Mouse (Mus musculus) adrenal gland, postnatal 36 days (tissue): ENCODE results near the gene Rptor. TPM values are rescaled to one million over a fixed set of nuclear protein-coding genes. Genes with fewer than 3 reads are reported as not detected.

Experiments
- DNase-seq, 2 experiments: peaks; one replicate each; pipeline ENCODE4 v3.0.0; 2021; ENCODE audit warnings: mixed read lengths in 1 of 2
- total RNA-seq, 2 experiments: library from RNA; stranded (reverse); gene quantifications; 2 replicates each; pipeline ENCODE4 v1.2.3; 2021

Rptor gene
- total RNA-seq, 2 experiments from 2014 or later: 50.0 to 51.9 TPM

DNA sequence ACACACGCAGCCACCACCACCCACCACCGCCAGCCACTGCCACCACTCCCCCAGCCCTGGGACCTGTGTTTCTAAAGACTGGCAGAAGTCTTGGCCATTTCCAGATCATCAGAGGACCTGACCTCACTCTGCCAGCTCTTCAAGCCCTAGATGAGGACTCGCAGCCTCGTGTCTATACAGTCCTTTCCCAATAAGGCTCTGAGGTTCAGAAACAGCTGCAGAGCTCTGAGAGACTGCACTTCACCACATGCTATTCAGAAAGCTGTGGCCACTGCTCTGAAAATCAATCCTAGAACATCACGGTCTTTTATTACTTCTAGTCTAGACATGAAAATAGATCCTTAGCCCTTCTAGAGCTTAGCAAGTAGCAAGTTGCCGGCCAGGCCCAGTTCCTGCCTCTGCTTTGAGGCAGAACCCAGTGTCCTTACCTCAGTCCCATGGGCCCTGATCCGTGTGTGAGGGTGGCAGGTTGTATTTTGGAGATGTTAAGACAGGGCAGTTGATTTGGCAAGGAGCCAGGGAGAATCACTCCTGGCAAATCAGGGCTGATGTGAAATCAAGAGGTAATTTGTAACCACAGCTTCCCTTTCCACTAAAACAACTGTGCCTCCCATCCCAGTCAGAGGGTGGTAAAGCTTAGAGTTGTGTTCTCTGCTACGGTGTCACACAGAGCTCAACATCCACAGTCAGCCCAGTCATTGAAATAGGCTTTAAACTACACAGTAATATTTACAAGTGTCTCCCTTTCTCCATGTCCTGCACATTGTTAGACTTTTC, 260.0 kb downstream of the Rptor start:
- no peak for DNase-seq

DNA sequence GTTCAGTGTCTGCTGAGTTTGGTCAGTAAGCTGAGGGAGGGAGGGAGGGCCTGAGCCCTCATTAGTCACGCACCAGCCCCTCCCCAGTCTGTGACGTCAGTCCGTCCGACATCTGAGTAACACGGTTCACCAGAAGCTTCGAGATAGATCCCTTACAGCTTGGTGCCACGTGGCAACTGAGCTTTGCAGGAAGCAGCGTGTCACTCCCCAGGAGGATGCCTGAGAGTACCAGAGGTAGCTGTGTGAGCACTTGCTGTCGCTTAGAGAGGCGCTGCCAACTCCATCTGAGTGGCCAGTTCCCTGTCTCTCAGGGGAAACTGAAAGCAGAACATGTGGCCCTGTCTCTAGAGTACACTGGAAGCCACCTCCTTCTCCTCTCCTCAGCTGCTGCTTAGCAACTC, 260.7 kb downstream of the Rptor start:
- DNase-seq: peak; percentile 62 to 72

DNA sequence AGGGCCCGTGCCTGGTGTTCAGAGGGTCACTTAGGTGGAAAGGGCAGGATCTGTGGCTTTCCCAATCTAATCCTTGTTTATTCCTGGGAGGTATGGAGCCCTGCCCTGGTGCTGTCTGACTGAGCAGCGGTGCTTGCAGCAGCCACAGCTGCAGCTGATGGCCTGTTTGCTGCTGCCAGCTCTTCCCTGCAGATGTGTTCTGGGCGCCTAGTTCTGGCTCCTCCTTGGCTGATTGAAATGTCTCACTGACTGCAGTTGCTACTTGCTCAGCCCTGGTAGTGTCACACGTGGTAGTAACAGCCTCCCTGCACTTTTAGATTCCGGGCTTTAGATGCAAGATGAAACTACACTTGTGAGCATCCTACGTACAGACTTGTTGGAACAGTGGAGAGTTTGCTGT, 264.1 kb downstream of the Rptor start:
- DNase-seq: no peak

DNA sequence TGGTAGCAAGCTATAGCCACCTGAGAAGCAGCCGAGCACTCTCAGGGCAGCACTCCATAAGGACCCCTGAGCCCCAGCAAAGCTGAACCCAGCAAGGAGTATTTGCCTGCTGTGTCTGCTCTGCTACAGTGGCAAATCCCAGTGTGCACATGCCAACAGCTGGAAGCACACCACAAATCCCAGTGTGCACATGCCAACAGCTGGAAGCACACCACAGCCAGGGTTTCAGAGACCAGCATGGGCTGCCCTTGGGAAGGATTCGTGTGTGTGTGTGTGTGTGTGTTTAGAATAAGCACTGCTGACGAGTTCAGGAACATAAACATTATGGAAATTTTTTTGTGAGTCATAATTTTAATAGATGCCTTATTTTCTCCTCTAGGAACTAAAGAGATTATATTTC, 265.4 kb downstream of the Rptor start:
- no peak for DNase-seq

DNA sequence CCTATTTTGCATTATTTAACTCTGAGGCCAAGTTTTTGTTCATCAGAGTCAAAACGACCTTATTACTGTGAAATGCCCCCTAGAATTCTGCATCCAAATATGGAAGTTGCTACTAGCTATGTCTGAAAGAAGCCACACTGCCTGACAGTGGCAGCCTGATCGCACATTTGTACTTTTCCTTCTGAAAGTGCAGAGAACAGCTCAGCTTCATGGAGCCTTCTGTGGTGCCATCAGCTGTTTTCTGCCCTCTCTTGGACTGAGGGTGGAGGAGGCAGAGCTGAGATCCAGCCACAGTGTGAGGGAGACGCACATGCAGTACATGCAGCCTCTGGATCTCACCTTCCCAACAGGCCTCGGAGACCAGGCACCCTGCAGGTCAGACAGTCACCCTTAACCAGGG, 265.9 kb downstream of the Rptor start:
- no peak for DNase-seq

DNA sequence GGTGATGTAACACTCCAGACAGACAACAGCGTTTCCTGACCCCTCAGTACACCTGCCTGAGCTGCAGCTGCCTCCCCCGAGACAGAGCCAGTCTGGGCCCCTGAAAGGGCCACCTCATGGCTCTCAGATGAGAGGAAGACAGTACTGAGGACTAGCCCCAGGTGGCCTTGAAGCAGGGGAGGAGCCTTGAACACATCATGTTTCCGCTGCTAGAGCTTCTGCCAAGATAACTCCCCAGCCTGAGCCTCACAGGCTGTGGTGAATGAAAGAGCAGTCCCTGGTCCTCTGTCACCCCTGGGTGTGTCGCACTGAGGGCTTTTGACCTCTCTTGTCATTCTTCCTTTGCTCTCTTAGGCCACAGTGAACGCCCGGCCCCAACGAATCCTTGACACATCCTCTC, 268.4 kb downstream of the Rptor start:
- peak; percentile 46 to 47 for DNase-seq

DNA sequence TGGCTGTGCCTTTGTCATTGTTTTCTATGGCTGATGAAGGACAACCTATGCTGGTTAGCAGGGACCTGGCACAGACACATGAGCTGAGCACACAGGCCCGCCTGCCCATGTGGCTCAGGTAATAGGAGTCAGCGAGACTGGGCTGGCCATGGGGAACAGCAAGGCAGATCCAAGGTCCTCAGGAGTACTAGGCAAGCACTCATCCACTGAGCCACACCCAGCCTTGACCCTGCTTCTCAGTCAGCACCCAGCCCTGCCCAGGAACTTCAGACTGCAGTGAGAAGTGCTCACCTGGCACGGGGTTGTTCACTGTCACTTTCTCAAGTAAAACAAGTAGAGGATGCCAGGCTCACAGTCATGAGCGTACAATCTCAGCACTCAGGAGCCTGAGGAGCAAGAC, 270.9 kb downstream of the Rptor start:
- DNase-seq: no peak

DNA sequence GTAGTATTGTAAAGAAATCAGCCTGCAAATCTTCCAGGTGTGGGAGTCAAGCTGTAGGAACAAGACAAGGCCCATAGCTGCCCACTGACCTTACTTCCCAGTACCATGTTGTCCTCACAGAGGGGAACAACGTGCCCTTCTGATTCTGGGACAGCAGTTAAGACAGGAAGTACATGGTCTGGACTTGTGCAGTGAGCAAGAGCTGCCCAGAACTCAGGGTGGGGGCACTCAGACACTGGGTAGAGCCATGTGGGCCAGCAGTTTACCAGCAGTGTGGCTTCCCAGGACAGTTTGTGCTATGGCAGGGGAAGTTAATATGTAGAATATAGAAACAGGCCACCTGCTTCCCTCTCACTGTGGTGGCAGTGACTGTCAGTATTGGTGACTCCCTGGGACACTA, 272.1 kb downstream of the Rptor start:
- DNase-seq: no peak

DNA sequence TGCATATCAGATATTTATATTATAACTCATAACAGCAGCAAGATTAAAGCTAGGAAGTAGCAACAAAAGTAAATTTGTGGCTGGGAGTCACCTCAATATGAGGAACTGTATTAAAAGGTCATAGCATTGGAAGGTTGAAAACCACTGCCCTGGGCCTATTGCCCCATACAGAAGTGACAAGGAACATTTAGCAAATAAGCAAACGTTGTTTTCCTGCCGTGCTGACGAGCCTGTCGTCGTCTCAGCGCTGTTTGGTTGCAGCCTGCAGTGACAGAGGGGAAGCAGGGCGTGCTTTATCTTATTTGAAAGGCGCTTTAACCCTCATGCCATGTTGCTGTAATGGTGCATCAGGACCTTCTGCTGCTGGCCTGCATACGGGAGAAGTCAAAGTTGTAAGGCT, 273.0 kb downstream of the Rptor start:
- no peak for DNase-seq

DNA sequence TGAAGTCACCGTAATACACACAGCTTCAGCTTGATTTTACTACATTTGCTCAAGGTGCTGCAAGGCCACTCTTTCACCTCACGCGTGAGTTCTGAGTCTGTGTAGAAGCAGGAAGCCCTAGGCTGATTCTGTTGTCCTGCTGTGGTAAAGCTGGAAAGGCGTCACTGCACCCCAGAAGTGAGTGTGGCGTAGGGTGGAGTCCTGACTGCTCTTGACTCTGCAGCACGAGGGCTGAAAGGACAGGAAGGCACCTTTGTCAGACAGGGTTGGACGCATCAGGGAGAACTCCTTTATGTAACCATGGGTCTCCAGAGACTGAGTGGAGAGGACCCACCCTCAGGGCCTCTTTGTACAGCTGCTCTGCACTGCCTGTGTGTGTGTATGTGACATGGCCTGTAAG, 274.4 kb downstream of the Rptor start:
- DNase-seq: no peak

DNA sequence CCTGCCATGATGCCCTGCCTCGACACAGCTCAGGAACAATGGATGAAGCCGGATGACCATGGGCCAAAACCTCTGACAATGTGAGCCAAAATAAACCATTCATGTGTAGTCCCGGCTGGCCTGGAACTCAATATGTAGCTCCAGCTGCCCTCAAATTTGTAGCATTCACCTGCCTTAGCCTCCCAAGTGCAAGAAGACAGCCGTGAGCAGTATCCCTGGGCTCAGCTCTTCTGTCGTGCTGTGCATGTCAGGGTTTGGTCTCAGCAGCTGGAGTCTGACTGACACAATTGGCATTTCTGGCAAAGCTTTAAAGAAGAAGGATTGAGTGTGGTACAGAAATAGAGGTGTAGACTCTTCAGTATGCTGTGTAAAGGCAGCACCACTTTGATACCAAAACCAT, 276.9 kb downstream of the Rptor start:
- no peak for DNase-seq

DNA sequence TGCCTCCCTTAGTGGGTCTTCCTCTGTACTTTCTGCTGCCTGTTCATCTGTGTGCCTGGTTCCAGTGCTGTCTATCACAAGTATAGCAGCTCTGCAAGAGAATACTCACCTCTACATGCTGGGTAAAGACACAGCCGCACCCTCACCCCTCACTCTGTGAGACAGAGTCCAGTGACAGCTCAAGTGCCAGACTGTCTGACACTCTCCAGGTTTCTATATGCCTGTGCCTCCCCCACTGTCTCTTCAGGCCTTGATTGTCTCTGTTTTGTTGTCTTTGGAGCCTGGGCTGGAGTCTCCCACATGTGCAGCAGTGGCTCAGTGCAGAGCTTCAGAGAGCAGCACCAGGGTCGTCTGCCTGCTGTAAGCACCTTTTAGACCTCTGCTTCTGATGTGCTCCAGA, 280.9 kb downstream of the Rptor start:
- no peak for DNase-seq

DNA sequence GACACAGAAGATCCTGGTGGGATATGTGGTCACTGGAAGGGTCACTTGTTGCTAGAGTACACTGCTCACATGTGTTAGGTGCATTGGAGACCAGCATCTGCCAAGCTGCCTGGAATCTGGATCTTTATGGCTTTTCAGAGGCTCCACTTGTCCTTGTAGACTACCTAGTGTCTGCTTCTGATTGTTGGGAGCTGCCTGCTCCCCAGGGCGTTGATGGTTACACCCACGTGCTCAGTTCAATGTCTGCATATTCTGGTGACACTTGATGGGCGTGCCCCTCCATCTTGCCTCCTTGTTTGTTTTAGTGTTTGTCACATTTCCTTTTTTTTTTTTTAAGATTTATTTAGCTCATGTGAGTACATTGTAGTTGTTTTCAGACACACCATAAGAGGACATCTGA, 287.3 kb downstream of the Rptor start:
- DNase-seq: no peak

DNA sequence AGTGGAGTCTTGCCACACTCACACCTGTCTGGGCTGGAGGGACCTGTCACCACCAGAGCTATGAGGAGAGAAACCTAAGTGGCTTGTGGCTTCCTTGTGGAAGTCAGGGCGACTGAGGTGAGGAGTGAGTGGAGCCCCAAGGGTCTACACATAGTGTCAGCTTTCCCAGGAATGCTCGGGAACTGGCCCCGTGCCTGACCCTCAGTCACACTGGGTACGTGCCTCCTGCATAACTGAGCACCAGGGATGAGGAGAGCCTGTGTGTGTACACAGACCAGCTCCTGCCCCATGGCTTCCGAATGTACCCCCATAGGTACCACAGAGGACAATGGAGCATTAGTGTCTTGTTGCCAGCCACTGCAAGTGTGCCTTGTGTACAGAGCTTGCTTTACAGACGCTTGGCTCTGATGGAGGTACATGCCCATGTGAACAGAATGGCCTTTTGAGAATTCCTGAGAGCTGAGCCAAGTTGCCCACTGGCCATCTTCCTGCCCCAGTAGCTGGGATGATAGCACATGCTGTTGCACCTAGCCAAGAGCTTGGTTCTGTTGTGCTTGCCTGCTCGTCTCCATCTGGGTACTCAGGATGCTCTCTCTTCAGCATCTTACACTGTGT, 289.0 kb downstream of the Rptor start:
- DNase-seq: no peak

DNA sequence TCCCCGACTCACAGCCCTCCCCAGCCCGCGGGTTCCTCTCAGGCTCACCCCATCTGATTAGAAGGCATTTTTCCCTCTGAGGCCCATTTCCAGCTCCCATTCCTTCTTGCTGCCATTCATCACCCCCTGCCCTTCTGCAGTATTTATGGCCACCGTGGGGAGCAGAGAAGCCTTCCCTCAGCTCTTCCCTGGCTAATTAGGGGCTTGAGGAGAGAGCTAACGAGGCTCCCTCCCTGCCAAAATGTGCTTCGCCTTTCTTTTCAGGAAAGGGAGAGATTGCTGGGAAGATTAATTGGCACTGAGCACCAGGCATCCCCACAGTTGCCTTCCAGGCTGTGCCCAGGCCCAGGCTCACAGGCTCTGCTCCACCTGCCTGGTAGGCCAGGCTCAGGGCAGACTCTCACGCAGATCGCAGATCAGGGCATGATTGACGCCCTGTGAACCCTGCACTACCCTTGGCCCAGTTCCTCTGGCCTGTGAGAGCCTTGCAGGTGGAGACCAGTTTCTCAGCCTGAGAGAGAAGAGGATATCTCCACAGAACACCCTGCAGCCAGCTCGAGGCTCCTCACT, 291.0 kb downstream of the Rptor start:
- DNase-seq: no peak

DNA sequence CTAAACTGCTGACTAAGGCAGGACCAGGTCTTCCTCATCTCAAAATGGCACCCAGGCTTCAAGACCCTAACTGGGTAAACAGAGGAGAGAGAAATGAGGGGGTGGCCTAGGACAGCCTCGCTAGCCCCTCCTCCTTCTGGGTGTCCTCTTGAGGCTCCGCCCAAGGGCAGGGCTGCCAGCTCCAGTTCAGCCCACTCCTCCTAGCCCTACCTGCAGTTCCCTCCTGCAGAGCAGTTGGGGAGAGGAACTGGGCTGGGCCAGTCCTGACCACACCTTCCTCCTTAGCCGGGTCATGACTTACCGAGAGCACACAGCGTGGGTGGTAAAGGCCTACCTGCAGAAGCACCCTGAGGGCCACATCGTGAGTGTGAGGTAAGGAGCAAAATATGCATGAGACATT, 291.9 kb downstream of the Rptor start:
- DNase-seq: no peak

DNA sequence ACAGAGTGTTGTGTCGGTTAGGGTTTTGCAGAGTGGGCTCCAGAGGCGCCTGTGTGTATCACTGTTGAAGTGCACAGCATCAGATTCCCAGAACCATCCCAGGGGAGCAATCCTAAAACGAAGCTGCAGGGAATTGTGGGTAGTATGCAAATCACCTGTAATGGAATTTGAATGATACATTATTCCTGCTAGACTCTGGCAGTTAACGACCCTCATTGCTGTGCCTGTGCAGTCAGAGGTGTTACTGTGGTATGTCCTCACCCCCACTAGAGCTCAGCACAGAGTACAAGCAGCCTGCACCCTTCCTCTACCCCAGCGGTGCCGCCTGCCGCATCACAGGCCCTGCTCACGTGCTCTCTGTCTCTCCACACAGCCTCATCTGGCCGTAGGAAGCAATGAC, 294.3 kb downstream of the Rptor start:
- DNase-seq: no peak

DNA sequence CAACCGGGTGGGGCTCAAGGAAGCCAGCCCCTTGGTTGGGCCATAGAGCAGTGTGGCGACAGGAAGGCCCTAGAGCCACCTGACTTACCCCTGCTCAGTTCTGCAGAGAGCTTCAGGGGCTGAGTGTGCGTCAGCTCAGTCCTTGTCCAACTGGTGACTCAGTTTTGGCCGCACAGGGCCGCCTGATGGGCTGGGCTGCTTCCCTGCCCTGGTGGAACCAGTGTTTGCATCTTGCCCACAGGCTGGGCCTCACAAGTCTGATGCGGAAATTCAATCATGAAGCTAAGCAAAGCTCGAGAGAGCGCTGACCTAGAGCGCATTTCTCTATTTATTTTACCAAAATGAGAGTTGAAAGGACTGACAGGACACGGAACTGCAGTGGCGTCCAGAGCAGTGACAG, 296.3 kb downstream of the Rptor start:
- peak in 1 of 2 experiments; percentile 56 for DNase-seq

DNA sequence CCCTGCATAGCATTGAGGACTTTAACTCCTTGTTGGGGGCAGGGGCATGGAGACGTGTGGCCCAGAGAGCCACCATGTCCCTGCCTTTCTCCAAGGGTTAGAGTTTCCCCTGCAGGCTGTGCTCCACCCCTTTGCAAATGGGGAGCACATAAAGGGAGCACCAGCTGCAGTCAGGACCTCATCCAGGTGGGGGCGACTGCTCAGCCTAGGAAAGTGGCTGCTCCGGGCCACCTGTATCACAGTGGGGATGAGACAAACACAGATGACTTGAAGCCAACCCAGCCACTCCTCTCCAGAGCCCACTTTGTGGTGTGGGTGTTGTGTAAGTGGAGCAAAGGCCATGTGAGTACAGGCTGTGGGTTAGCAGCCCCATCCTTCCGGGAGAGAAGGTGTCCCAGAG, 298.5 kb downstream of the Rptor start:
- no peak for DNase-seq

DNA sequence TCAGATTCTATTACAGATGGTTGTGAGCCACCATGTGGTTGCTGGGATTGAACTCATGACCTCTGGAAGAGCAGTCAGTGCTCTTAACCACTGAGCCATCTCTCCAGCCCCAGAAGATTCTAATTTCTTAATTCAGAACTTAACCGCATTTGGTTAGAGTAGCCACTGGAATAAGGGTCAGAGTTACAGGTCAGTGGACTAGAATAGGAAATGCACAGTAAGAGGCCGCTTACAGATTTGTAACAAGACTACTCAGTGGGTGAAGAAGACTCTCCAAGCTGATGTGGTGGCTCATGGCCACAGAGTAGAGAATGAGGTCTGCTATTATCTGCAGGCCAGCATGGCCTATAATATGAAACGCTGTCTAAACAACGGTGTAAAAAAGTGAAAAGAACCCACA, 300.2 kb downstream of the Rptor start:
- DNase-seq: no peak

DNA sequence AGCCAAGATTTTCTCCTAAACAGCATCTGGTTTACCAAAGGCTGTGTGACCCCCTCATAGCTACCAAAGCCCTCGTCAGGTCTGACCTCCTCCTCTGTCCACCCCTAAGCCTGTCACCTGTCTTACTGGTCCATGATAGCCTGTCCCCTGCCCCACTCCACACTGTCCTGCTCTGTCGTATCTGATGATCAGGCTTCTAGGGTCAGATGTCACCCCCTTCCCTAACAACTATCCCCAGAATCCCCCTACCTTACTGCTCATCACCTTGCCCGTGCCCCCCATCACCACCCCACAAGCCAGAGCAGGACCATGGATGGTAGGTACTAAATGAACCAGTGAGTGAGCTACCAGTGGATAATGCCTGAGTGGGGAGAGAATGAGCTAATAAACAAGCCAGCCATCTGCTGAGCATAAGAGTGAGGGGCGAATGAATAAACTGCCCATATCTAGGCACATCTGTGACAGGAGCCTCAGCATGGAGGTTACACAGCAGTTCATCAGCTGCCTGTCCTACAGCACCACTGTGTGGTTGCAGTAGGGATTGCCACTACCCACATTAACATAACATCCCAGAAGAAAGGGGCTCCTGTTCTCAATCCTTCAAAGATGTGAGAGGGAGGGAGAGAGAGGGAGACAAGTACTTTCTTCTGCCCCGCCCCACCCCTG, 302.0 kb downstream of the Rptor start:
- DNase-seq: peak; percentile 59 to 75

DNA sequence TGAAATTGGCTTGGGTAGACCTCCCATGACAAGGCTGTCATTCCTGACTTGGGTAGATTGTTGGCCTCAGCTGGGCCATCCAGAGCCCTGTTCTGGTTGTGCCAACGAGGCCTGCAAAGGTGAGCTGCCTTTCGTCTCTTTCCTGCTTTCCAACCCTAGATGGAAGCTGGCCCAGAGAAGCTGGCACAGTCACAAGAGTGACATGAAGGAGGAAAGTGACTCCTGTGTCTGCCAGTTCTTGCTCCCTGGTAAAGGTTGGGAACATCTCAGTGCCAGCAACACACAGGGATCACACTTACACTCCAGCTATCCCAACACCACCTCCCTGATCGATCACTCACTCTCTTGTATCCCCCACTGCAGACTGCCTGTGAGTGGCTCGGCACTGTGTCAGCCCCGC, 303.1 kb downstream of the Rptor start:
- no peak for DNase-seq

DNA sequence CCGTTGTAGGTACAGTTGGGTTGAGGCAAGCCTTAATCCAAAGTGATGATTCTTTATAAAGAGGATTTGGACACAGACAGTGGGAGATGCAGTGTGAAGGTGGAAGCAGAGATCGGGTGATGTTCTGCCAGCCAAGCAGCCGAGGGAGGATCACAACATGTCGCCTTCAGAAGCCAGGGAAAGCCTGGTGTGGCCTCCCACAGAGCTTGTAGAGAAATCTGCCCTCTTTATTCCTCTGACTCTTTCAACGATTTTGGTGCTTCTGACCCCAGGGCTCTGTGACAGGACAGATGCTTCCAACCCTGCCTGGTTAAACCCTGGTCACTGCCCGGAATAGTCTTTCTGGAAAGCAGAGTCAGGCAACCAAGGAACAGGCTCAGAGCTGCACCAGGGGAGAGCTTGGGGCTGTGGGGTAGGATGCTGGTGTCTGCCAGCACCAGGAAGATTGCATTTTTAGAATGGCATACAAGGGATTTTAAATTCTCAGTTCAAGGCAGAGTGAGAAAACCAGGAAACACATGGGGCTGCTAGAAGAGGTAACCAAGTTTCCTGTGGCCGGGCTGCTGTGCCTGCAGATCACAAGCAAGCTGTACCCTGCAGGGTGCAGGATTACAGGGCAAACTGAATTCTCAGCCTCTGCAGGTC, 304.4 kb downstream of the Rptor start:
- DNase-seq: no peak
